14 mouse cellular contexts compared by ENCODE assay signal in genomic region chr19:28559836-28560235, GRCm38 (mm10).
DNase-seq lines count a peak whose midpoint lies in the region; TF ChIP-seq lines count a peak whose summit lies in the region.
"Had no signal": no experiment of that assay in that cellular context is flagged by ENCODE, and none has a peak within 500 bp of the region (broad histone marks: within the 10 kb centered on the region; RNA-seq: fewer than 3 reads in every experiment).

No protein-coding gene starts in this region.

- no peak for TF ChIP-seq CTCF in lung, adult 2 months (IDR thresholded peaks at IDR 0.05; ENCODE audit: insufficient read depth, low read length)

- H3K4me3 ChIP-seq in lung, adult 2 months (replicated peaks; ENCODE audit: extremely low read depth, low read depth, low read length) = no peak overlapping the region
- H3K4me3 ChIP-seq: intestine, embryonic 15.5 days; limb, embryonic 13.5 days; midbrain, embryonic 13.5 days; myocyte had no signal

- H3K4me1 ChIP-seq in lung, adult 2 months (ENCODE audit: control insufficient read depth, insufficient read depth, low read length) = peaks cover 2% of the 10 kb centered on the region; the same call in 1 of the 2 replicates

- peak; percentile 23 for DNase-seq in lung, postnatal 10 days
- no peak for DNase-seq in lung, adult 2 months
- peak; percentile 94 for DNase-seq in kidney, adult 9 months
- peak; percentile 65 to 89 for DNase-seq in kidney, postnatal 36 days
- no peak for DNase-seq in urinary bladder, postnatal 10 days (ENCODE audit: low spot score)
- DNase-seq in cerebellum, adult 9-11 months = no peak
- DNase-seq in gastrocnemius, adult 18-20 months (ENCODE audit: low spot score) = no peak
- DNase-seq: adrenal gland, postnatal 36 days; cerebellum, adult 9-10 months; thymus, postnatal 4 days had no signal

- no peak for TF ChIP-seq POLR2A in lung, adult 2 months (IDR thresholded peaks at IDR 0.05; ENCODE audit: borderline replicate concordance, extremely low read depth, low read depth, low read length)

- WGBS in lung, adult 2 months = 62% methylated on average over 7 of the region's 7 CpGs

Comparison
In these comparisons a context has a peak if more than half of its experiments do, and no peak if none do; other contexts are left out.
1. DNase-seq: peak in lung, postnatal 10 days (single experiment), kidney, adult 9 months (single experiment) and kidney, postnatal 36 days (2 of 2); none in lung, adult 2 months (single experiment), urinary bladder, postnatal 10 days (single experiment), cerebellum, adult 9-11 months (single experiment) and gastrocnemius, adult 18-20 months (single experiment).